Mouse (Mus musculus) c-Kit-negative CD71-positive TER-119-positive erythroid progenitor cells, embryonic 14.5 days (primary cell): ENCODE measurements around the gene Zfp938.

ENCODE experiments used
- DNase-seq: peaks from one replicate; pipeline ENCODE4 v3.0.0-alpha.2; 2013; ENCODE audit warnings: low read depth, low spot score

Gene Zfp938

DNA sequence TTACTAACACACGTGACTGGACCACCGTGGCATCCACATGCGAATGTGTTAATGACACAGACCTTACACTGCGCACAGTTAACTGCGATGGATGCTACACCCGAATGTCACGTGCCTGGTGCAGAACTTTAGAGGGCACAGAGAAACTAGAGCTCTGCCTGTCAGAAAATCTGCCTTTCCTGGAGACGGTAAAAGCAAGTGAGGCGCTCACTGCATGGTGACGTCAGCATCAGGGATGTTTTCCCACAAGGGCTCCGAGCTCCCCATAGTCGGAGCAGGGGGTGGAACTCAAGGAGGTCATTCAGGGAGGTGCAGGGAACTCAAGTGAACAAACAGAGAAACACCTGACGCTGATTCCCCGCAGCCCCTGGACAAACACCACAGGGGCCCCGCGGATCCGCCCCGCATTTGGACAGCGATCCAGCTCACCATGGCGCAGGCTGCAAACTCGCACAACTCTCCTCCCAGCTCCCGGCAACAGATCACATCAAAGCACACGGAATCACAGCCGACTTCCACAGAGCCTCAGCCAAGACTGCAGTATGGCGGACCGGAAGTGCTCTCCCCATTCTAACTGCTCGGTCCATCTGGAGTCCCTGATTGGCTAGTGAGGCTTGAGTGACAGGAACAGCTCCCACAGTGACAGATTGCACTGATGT is at the start of gene Zfp938:
TSS of gene Zfp938 (minus strand) at position 539 of the 659 bp plus-strand sequence.
- no peak for DNase-seq

DNA sequence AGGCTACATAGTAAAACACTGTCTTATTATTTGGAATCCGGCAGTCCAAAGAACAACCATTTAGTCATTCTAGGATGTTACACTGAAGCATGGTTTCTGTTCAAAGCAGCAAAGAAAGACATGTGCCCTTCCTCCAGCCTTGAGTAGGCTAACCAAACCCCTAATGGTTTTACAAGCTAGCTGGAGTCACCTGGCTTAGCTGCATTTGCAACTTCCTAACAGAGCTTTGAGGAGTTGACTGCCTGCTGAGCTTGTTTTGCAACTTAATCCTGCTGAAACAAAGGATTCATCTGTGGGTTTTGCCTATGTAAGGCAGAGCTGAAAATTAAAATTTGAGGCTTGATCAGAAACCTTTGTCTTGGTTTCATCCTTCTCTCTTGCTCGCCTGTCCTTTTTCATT is 16.3 kb upstream of the Zfp938 start:
- no peak for DNase-seq

DNA sequence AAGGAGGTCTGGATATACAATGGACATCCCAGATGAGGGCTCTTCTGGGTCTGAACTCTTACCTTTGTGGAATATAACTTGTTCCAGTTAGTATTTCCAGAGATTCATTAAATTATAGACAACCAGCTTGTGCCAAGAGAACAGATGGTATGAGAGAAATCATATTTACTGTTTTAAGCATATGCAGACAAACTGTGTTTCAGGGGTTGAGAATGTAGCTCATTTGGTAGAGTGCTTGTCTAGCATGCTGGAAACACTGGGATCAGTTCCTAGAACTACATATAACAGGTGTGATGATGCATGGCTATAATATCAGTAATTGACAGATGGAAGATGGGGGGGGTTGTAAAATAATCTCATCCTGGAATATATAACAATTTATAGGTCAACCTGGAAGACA is 3.9 kb upstream of the Zfp938 start:
- no peak for DNase-seq

DNA sequence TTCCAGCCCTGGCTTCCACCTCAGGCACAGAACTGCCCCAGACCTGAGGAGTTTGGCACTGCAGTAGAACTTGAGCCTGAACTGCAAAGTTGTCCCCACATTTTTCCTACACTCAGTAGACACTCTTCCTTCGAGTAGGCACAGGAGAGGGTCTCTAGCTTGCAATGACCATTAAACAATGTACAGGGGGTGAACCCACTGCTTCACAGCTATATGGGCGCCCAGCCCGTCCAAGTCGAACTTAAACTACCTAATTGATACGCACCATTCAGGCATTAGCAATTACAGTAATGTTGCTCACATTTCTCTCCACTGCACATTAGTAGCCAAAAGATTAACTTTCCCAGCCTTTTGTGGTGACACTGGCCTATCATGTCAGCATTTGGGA is 315 bp upstream of the Zfp938 start:
- no peak for DNase-seq

DNA sequence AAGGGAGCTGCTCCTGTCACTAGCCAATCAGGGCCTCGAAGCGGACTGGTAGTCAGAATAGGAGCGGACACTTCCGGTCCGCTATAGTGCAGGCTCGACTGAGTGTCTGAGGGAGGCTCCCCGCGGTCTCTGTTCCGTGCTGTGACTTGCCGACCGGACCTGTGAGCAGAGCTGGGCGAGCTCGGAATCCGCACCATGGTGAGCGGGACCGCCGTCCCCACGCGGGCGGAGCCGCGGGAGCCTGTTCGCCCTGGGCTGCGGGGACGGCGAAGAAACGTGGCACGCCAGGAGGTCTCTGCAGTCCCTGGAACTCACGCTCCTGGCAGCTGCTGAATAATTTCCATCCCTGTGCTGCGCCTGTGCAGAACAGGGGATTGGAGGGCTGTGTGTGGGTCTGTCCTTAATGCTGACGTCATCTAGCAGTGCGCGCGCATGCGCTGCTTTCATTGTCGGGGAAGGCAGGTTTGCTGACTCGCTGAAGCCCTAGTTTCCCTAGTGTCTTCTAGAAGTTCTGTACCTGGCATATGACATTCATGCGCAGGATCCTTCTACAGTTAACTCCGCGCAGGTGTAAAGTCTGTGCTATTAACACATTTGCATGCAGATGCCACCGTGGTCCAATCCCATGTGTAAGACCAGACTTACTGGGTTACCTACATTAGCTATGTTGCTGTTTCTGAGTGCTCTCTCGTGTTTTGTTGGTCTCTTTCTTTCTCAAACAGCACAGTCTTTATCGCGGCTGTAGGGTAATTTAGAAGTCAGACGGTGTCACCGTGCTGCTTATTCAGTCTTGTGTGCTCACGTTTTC is 62.6 kb downstream of the Zfp938 start:
- peak; percentile 5 for DNase-seq
